Mouse (Mus musculus) bone marrow macrophage, adult 2 months (primary cell): ENCODE results near the gene Klk9.

Experiments
- CTCF ChIP-seq: IDR thresholded peaks from 2 replicates; pipeline ENCODE4 v1.5.1; 2012; ENCODE audit warnings: low read depth, mild to moderate bottlenecking, low read length, moderate library complexity
- POLR2A ChIP-seq: IDR thresholded peaks from 2 replicates; pipeline ENCODE4 v1.6.1; 2012; ENCODE audit warnings: mild to moderate bottlenecking, low read depth, low read length, borderline replicate concordance

- TF ChIP-seq POLR2A (no peak), CTCF (no peak)
Measured at GRCm38 (mm10) chr7:43774364-43774763, 17.3 kb upstream of the Klk9 start, which contains the start of gene Klk11.
